Mouse (Mus musculus): ENCODE measurements around the gene Hes3. TPM values are rescaled to one million over a fixed set of nuclear protein-coding genes. Genes with fewer than 3 reads are reported as not detected.

The Hes3 gene
- polyA plus RNA-seq, 1 experiment from 2014 or later: not detected

GRCm38 (mm10) chr4:152276389-152277347 is 14.8 kb downstream of the Hes3 start:
- no peak overlapping the region for H3K9ac ChIP-seq (ENCODE audit: low read depth, low read length)
- DNase-seq (ENCODE audit: low spot score) (no peak), ATAC-seq (replicated peaks; ENCODE audit: low FRiP score, low read depth) (no peak)
- H3K4me1 ChIP-seq (replicated peaks; ENCODE audit: insufficient read depth, low read length): peaks cover 13% of the 10 kb centered on the region; the same call in 1 of the 2 replicates
- H3K27me3 ChIP-seq (ENCODE audit: insufficient read depth, low read length): no peaks in the 10 kb centered on the region
- H3K36me3 ChIP-seq (ENCODE audit: insufficient read depth, low read length): no peaks in the 10 kb centered on the region
- no peak overlapping the region for H3K4me3 ChIP-seq (replicated peaks; ENCODE audit: low read depth, low read length)
- peak; percentile 71 for TF ChIP-seq CTCF (IDR thresholded peaks at IDR 0.05; ENCODE audit: low read depth)
- 56% methylated on average over 10 of the region's 10 CpGs for WGBS
- no peaks in the 10 kb centered on the region for H3K9me3 ChIP-seq (replicated peaks; ENCODE audit: low read length)
- H3K27ac ChIP-seq: no peak overlapping the region
- H3K4me2 ChIP-seq (ENCODE audit: low read length): no peak overlapping the region

- Histone ChIP-seq H3K36me3 (ENCODE audit: insufficient read depth, low read length) (no peaks in the 10 kb centered on the region), H3K4me1 (replicated peaks; ENCODE audit: insufficient read depth, low read length) (peaks cover 13% of the 10 kb centered on the region; the same call in 1 of the 2 replicates), H3K4me2 (ENCODE audit: low read length) (peak overlapping the region; percentile 91), H3K9me3 (replicated peaks; ENCODE audit: low read length) (no peaks in the 10 kb centered on the region), H3K27me3 (ENCODE audit: insufficient read depth, low read length) (no peaks in the 10 kb centered on the region), H3K9ac (ENCODE audit: low read depth, low read length) (peak overlapping the region; percentile 58), H3K4me3 (replicated peaks; ENCODE audit: low read depth, low read length) (peak overlapping the region; percentile 57), H3K27ac (no peak overlapping the region)
- no peak for TF ChIP-seq CTCF (IDR thresholded peaks at IDR 0.05; ENCODE audit: low read depth)
- 1% methylated on average over 20 of the region's 20 CpGs for WGBS
- no peak for DNase-seq (ENCODE audit: low spot score)
- 0 out of 2 replicates have a peak, but pooled peaks have one; percentile 19 for ATAC-seq (replicated peaks; ENCODE audit: low FRiP score, low read depth)
Measured at GRCm38 (mm10) chr4:152274681-152275131, 16.8 kb downstream of the Hes3 start.

GRCm38 (mm10) chr4:152273621-152274236 is 17.7 kb downstream of the Hes3 start, which contains the start of gene Gpr153:
Gene Gpr153 (plus strand): TSS chr4:152274232.
- no peak for TF ChIP-seq CTCF (IDR thresholded peaks at IDR 0.05; ENCODE audit: low read depth)
- peak; percentile 76 for DNase-seq (ENCODE audit: low spot score)
- peak within 1 kb of the TSS; percentile 57 for H3K4me3 ChIP-seq (replicated peaks; ENCODE audit: low read depth, low read length)
- H3K27ac ChIP-seq: peak within 1 kb of the TSS; percentile 66
- H3K4me1 ChIP-seq (replicated peaks; ENCODE audit: insufficient read depth, low read length): peaks cover 13% of the 10 kb centered on the region; the same call in 1 of the 2 replicates
- no peaks in the 10 kb centered on the region for H3K9me3 ChIP-seq (replicated peaks; ENCODE audit: low read length)
- H3K4me2 ChIP-seq (ENCODE audit: low read length): peak within 1 kb of the TSS; percentile 91
- ATAC-seq (replicated peaks; ENCODE audit: low FRiP score, low read depth): peak; percentile 40
- no peaks in the 10 kb centered on the region for H3K27me3 ChIP-seq (ENCODE audit: insufficient read depth, low read length)
- 1% methylated on average over 28 of the region's 48 CpGs for WGBS
- no peaks in the 10 kb centered on the region for H3K36me3 ChIP-seq (ENCODE audit: insufficient read depth, low read length)
- peak within 1 kb of the TSS; percentile 58 for H3K9ac ChIP-seq (ENCODE audit: low read depth, low read length)

- Histone ChIP-seq H3K27ac (peak overlapping the region; percentile 58), H3K27me3 (ENCODE audit: insufficient read depth, low read length) (no peaks in the 10 kb centered on the region), H3K9me3 (replicated peaks; ENCODE audit: low read length) (no peaks in the 10 kb centered on the region), H3K4me3 (replicated peaks; ENCODE audit: low read depth, low read length) (no peak overlapping the region), H3K4me2 (ENCODE audit: low read length) (no peak overlapping the region), H3K9ac (ENCODE audit: low read depth, low read length) (no peak overlapping the region), H3K4me1 (replicated peaks; ENCODE audit: insufficient read depth, low read length) (peaks cover 13% of the 10 kb centered on the region; the same call in 1 of the 2 replicates), H3K36me3 (ENCODE audit: insufficient read depth, low read length) (no peaks in the 10 kb centered on the region)
- DNase-seq (ENCODE audit: low spot score): no peak
- TF ChIP-seq CTCF (IDR thresholded peaks at IDR 0.05; ENCODE audit: low read depth): no peak
- no peak; the same call in 1 of the 2 replicates for ATAC-seq (replicated peaks; ENCODE audit: low FRiP score, low read depth)
- WGBS: 22% methylated on average over 3 of the region's 3 CpGs
Measured at GRCm38 (mm10) chr4:152273191-152273590, 18.3 kb downstream of the Hes3 start.

GRCm38 (mm10) chr4:152272449-152273049 is 18.9 kb downstream of the Hes3 start:
- peaks cover 13% of the 10 kb centered on the region; the same call in 1 of the 2 replicates for H3K4me1 ChIP-seq (replicated peaks; ENCODE audit: insufficient read depth, low read length)
- no peaks in the 10 kb centered on the region for H3K36me3 ChIP-seq (ENCODE audit: insufficient read depth, low read length)
- no peaks in the 10 kb centered on the region for H3K9me3 ChIP-seq (replicated peaks; ENCODE audit: low read length)
- no peak overlapping the region for H3K4me3 ChIP-seq (replicated peaks; ENCODE audit: low read depth, low read length)
- H3K4me2 ChIP-seq (ENCODE audit: low read length): no peak overlapping the region
- TF ChIP-seq CTCF (IDR thresholded peaks at IDR 0.05; ENCODE audit: low read depth): peak; percentile 62
- WGBS: 18% methylated on average over 9 of the region's 9 CpGs
- no peak; the same call in 1 of the 2 replicates for ATAC-seq (replicated peaks; ENCODE audit: low FRiP score, low read depth)
- DNase-seq (ENCODE audit: low spot score): peak; percentile 70
- H3K27me3 ChIP-seq (ENCODE audit: insufficient read depth, low read length): no peaks in the 10 kb centered on the region
- H3K9ac ChIP-seq (ENCODE audit: low read depth, low read length): no peak overlapping the region
- H3K27ac ChIP-seq: peak overlapping the region; percentile 58

- Histone ChIP-seq H3K4me3 (replicated peaks; ENCODE audit: low read depth, low read length) (no peak overlapping the region), H3K9ac (ENCODE audit: low read depth, low read length) (no peak overlapping the region), H3K27ac (no peak overlapping the region), H3K27me3 (ENCODE audit: insufficient read depth, low read length) (no peaks in the 10 kb centered on the region), H3K4me1 (replicated peaks; ENCODE audit: insufficient read depth, low read length) (peaks cover 13% of the 10 kb centered on the region; the same call in 1 of the 2 replicates), H3K9me3 (replicated peaks; ENCODE audit: low read length) (no peaks in the 10 kb centered on the region), H3K36me3 (ENCODE audit: insufficient read depth, low read length) (no peaks in the 10 kb centered on the region), H3K4me2 (ENCODE audit: low read length) (no peak overlapping the region)
- ATAC-seq (replicated peaks; ENCODE audit: low FRiP score, low read depth) (no peak), DNase-seq (ENCODE audit: low spot score) (no peak)
- 62% methylated on average over 7 of the region's 7 CpGs for WGBS
- no peak for TF ChIP-seq CTCF (IDR thresholded peaks at IDR 0.05; ENCODE audit: low read depth)
Measured at GRCm38 (mm10) chr4:152272006-152272405, 19.5 kb downstream of the Hes3 start.
